Mouse (Mus musculus) left cerebral cortex, postnatal 14 days (tissue): ENCODE measurements around the gene Dnmt3a. TPM values are rescaled to one million over a fixed set of nuclear protein-coding genes. Genes with fewer than 3 reads are reported as not detected.
"Not testable (repeated sequence)": the region's sequence is repeated elsewhere in the genome, so short reads cannot be mapped to it uniquely, and the experiment has no call there.

ENCODE experiments used
- DNase-seq, 2 experiments: peaks; one replicate each; pipeline ENCODE4 v3.0.0; 2021 to 2022; ENCODE audit warnings: low spot score in 2 of 2, mixed read lengths in 1 of 2
- intact Hi-C: fragments of 180-260 bp; cut with DNase I; formaldehyde crosslinking; loops from one replicate; pipeline ENCODE4 v1.15.1; 2025
- total RNA-seq, 2 experiments: library from RNA; stranded (reverse); gene quantifications; 2 replicates each; pipeline ENCODE4 v1.2.3; 2021

Dnmt3a gene
- total RNA-seq, 2 experiments from 2014 or later: 337 to 343 TPM

- intact Hi-C loops: no loop called here
Measured at GRCm38 (mm10) chr12:3892240-3893059, 86.6 kb downstream of the Dnmt3a start.

GRCm38 (mm10) chr12:3893335-3893734 is 87.5 kb downstream of the Dnmt3a start:
- intact Hi-C loops: no loop called here
- DNase-seq: no peak

More at GRCm38 (mm10) chr12:3892240-3893059, 86.6 kb downstream of the Dnmt3a start:
- no peak for DNase-seq

DNA sequence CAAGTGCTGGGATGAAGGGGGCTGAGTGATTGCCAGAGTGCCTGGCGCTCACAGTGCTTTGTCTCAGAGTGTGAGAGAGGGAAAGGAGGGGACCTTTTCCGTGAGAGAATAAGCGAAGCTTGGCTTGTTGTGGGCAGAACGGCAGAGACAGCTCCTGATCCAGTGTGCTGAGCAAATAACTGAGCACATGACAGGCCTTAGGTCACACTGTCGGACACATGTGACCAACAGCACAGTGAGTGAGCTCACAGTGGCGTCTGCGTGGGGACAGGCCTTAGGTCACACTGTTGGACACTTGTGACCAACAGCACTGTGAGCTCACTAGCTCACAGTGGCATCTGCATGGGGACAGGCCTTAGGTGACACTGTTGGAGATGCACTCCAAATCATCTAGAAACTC is 88.7 kb downstream of the Dnmt3a start:
- DNase-seq: no peak

DNA sequence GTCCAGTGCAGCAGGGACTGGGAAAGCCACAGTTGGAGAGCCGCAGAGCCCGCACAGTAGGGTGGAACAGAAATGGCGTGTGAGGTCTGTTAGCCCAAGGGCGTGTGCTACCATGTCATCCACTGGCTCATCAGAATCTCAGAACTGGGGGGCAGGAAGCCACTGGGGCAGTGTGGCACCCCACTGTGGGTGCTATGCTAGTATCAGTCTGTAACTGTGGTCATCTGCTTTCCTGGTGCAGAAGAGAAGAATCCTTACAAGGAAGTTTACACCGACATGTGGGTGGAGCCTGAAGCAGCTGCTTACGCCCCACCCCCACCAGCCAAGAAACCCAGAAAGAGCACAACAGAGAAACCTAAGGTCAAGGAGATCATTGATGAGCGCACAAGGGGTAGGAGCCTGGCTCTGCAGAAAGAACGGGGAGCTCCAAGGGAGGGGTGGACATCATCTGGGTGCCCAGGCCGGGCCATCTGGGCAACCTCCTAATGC is 91.3 kb downstream of the Dnmt3a start:
- intact Hi-C loops: no loop called here
- no peak for DNase-seq

More for the DNA sequence above, 88.7 kb downstream of the Dnmt3a start:
- intact Hi-C loops: no loop called here

- intact Hi-C loops: no loop called here
- no peak for DNase-seq
Measured at GRCm38 (mm10) chr12:3898811-3899210, 93.0 kb downstream of the Dnmt3a start.

GRCm38 (mm10) chr12:3905436-3905835 is 99.6 kb downstream of the Dnmt3a start:
- intact Hi-C loops: no loop called here
- no peak for DNase-seq

- no peak for DNase-seq
- intact Hi-C loops: no loop called here
Measured at GRCm38 (mm10) chr12:3906308-3906707, 100.5 kb downstream of the Dnmt3a start.

DNA sequence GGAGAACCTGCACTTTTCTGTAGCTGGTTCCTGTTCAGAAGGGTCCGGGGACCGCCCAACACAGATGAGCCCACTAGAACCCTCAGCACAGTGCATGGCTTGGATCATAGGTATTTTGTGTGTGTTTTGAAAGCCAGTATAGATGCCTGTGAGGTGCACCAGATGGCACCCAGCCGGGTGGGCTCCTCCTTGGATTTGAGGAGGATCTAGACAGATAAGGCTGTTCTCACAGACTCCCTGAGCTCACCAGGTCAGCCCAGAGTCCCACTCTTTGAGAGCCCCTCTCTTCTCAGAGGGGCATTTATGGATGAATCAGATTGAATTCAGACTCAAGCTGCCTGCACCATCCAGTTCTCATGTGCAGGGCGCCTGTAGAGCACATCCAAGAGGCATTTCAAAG is 101.2 kb downstream of the Dnmt3a start:
- no peak for DNase-seq
- intact Hi-C loops: no loop called here

- DNase-seq: no peak
- intact Hi-C loops: no loop called here
Measured at GRCm38 (mm10) chr12:3907418-3907817, 101.6 kb downstream of the Dnmt3a start.

DNA sequence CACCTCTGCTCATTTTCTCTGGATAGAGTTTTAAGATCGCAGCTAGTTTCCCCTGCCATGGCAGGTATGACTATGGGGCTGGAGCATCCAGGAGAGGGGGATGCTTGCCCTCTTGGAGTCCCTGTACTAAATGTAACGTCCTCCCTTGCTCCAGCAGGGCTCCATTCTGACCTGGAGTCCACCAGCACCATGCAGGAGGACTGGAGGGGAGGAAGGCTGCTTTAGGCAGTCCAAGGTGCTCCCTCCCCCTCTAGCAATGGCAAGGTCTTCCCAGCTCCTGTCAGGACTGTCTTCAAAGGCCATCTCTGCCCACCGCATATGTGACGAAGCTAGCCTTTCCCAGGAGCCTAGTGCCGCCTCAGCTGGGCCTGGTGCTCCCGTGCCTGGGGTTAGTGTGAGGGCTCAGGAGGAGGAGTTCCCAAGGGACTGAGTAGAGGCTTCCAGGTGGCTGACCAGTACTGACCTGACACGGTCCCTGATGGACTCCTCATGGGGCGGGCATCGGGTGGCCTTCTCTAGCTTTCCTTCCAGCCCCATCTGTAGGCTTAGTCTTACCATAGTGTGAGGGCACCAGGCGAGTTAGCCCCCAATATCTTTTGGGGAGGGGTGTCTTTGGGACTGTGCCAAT is 104.8 kb downstream of the Dnmt3a start:
- DNase-seq: no peak
- intact Hi-C loops: no loop called here

DNA sequence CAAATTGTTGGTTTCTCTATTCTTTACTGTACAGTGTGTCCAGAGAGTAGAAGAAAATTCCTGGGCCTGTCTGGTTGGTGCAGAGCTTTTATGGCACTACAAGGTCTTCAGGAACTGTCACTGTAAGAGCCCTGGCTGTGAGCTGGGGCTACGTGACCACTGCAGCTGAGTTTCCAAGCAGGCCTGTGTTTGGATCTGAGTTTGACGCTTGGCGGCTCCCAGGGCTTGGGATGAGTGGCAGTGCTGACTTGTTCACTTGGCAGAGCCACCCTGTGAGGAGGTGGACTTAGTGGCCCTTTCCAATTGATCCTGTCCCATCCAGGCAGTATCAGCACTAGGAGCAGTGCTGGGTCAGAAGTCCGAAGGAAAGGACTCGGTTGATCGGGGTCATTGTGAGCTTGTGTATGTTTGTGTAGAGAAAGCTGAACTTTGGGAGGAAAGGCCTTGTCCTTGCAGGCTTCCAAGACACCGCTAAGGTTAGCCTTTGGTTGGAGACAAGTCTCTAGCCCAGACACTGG is 106.1 kb downstream of the Dnmt3a start:
- intact Hi-C loops: no loop called here
- no peak for DNase-seq

DNA sequence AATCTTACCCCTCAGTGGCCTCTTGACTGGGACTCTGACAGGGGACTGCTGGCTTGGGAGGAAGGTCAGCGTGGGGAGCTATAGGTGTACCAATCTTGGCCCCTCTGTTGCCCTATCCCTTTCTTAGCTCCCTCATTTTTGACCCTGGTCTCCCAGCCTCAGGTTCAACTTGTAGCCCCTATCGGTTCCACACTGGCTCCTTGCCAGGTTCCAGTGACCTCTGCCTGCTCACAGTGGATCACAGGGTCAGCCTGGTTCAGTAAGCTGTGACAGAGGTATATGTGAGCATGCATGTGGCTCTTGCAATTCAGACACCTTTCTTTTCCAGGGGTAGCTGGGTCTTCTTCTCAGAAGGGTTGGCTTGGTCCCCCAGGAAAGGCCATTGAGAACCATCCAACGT is 110.0 kb downstream of the Dnmt3a start:
- DNase-seq: no peak
- intact Hi-C loops: no loop called here

DNA sequence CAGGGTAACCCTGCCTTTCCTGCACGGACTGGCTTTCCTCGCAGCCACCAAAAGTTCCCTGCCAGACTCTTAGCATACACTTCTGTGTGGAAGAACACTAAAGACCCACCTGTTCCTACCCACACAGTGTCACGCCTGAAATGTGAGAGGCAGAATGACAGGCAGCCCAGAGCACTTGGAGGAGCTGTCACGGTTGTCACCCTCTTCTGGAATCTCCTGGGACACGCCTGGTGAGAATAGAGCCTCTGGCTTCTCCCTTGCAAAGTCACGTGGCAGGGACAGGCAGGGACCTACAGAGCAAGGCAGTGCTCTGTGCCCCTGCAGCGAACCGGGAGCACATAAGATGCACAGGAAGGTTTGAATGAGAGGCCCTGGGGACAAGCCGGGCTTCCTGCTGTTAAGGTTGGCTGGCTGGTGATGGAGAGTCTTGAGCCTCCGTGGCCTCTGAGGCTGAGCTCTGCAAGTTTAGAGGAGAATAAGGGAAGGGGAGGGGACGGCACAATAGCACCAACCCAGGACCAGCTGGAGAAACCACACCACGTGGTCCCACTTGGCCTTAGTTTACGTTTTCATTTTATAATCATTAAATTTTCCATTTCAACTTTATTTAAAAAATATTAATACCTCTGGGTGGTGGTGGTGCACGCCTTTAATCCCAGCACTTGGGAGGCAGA is 112.0 kb downstream of the Dnmt3a start:
- intact Hi-C loops: no loop called here
- DNase-seq: no peak

DNA sequence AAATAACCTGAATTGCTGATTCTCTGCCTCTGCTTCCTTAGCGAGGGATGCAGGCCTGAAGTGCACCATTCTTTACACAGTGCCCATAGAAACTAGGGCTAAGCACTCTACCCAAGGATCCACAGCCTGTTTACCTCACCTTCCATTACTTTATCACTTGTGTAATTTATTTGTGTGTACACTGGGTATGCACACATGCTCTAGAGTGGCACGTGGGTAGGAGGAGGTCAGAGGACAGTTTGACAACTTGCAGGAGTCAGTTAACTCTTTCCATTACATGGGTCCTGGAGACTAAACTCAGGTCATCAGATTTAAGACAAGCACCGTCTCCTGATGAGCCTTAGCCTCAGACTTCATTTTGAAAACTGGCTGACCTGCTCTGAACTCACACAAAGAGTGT is 112.8 kb downstream of the Dnmt3a start:
- no peak for DNase-seq
- intact Hi-C loops: no loop called here

GRCm38 (mm10) chr12:3919423-3919822 is 113.6 kb downstream of the Dnmt3a start:
- no peak for DNase-seq
- intact Hi-C loops: no loop called here

- peak; percentile 51 to 78 for DNase-seq
- intact Hi-C loops: loop anchor here (1.0 to 10.0 kb wide), 2 partner anchors 154 to 279 kb away; no protein-coding TSS in a partner anchor
Measured at GRCm38 (mm10) chr12:3926127-3926526, 120.3 kb downstream of the Dnmt3a start.

GRCm38 (mm10) chr12:3928841-3929240 is 123.0 kb downstream of the Dnmt3a start:
- intact Hi-C loops: loop anchor here (10.0 kb wide), 1 partner anchor 276 kb away; no protein-coding TSS in a partner anchor
- peak; percentile 36 to 37 for DNase-seq

DNA sequence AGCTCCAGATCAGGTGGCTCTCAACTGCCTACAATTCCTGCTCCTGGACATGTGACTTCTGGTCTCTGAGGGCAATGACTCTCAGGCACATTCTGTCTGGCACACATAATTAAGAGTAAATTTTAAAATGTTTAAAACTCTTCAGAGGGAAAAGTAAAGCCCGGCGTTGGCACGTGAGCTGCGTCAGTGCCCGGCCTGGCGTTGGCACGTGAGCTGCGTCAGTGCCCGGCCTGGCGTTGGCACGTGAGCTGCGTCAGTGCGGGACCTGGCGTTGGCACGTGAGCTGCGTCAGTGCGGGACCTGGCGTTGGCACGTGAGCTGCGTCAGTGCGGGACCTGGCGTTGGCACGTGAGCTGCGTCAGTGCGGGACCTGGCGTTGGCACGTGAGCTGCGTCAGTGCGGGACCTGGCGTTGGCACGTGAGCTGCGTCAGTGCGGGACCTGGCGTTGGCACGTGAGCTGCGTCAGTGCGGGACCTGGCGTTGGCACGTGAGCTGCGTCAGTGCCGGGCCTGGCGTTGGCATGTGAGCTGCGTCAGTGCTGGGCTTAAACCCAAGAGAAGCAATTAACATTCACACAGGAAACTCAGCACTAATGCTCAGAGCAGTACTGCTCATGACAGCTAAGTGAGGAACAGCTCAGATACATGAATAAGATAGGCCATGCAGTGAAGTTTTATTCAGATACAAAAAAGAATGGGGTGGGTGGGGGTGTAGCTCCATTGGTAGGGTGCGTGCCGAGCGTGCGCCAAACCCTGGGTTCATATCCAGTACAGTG is 124.5 kb downstream of the Dnmt3a start:
- intact Hi-C loops: not testable (repeated sequence)
- DNase-seq: peak; percentile 50 to 82

- no peak for DNase-seq
- intact Hi-C loops: no loop called here
Measured at GRCm38 (mm10) chr12:3942026-3942425, 136.2 kb downstream of the Dnmt3a start.
